Mouse (Mus musculus): ENCODE measurements at regions not wholly inside any gene's neighbourhood (a gene's known extent, or its start where the extent isn't known, plus 50 kb on each side); places are given as distances from the start of the nearest gene placed in this dataset.

DNA sequence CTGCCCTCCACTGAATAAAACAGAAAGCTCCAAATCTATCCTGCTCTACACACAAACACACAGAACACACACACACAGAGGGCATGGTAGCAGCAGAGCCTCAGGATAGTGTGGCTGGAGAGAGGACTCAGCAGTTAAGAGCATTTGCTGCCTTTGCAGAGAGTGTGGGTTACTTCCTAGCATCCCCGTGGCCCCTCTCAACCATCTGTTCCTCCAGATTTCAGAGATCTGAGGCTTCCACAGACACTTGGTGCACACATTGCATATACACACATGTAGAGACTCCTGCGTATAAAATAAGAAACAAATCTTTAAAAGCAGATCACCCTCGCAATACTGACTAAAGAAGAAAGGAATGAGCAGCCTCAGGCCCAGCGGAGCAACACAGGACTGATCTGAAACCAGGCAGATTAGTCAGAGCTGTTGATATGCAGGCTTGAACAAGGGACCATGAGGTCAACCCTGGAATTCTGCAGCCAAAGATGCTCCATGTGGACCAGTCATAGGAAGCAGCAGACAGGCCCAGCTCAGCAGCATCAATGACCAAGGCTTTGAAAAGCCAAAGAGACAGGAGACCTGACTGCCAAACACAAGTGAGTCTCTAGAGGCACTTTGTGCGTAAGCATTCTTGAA, 89.7 kb downstream of the Irs2 start:
- no peak for TF ChIP-seq CTCF (IDR thresholded peaks at IDR 0.05; ENCODE audit: borderline replicate concordance, control insufficient read depth, extremely low read depth, insufficient read depth, low read length, poor library complexity)
- TF ChIP-seq POLR2A (IDR thresholded peaks at IDR 0.05; ENCODE audit: control insufficient read depth, extremely low read depth, insufficient read depth, low read length, poor library complexity), result no peak
